8 mouse cellular contexts compared by ENCODE assay signal in genomic region chr12:105032832-105033775, GRCm38 (mm10). TPM values are rescaled to one million over a fixed set of nuclear protein-coding genes. Genes with fewer than 3 reads are reported as not detected.
A peak's percentile ranks its signal among the peaks of the same experiment; 100 is the strongest.
DNase-seq lines count a peak whose midpoint lies in the region; ATAC-seq and TF ChIP-seq lines count a peak whose summit lies in the region.

No protein-coding gene starts in this region.

- peak overlapping the region; percentile 68 for H3K4me3 ChIP-seq in lung, postnatal 0 days (ENCODE audit: low read depth, low read length)

- TF ChIP-seq CTCF in lung, postnatal 0 days (IDR thresholded peaks at IDR 0.05): peak; percentile 28; the same call in 1 of the 2 replicates

- H3K27ac ChIP-seq in lung, postnatal 0 days (ENCODE audit: low read length): peak overlapping the region; percentile 87

- no peaks in the 10 kb centered on the region for H3K27me3 ChIP-seq in lung, postnatal 0 days (replicated peaks; ENCODE audit: insufficient read depth, low read length)

- H3K4me1 ChIP-seq in lung, postnatal 0 days (ENCODE audit: insufficient read depth, low read depth, low read length): peaks cover 21% of the 10 kb centered on the region; the same call in 1 of the 2 replicates

- no peaks in the 10 kb centered on the region for H3K36me3 ChIP-seq in lung, postnatal 0 days (ENCODE audit: insufficient read depth, low read length)

- H3K4me2 ChIP-seq in lung, postnatal 0 days (replicated peaks; ENCODE audit: low read depth, low read length): peak overlapping the region; percentile 76

- H3K9me3 ChIP-seq in lung, postnatal 0 days (ENCODE audit: low read length): no peaks in the 10 kb centered on the region

- 2% methylated on average over 45 of the region's 45 CpGs for WGBS in lung, postnatal 0 days

- no peak for TF ChIP-seq EP300 in lung, postnatal 0 days (IDR thresholded peaks at IDR 0.05)

- peak; percentile 7 for ATAC-seq in inflammation-experienced regulatory T-cells, adult 6 months
- ATAC-seq in lung, postnatal 0 days: peak; percentile 40

- DNase-seq in embryo, embryonic 10 days (ENCODE audit: low spot score): peak; percentile 55
- DNase-seq in embryo, embryonic 11 days: no peak
- DNase-seq in 3T3-L1 (ENCODE audit: low read depth, low spot score): peak; percentile 40
- DNase-seq in adrenal gland, postnatal 4 days (ENCODE audit: low spot score in 2 of 2): peak; percentile 42 to 47
- peak; percentile 62 for DNase-seq in lung, postnatal 0 days (ENCODE audit: low spot score)
- DNase-seq in layer of hippocampus, postnatal 36 days: no peak
- no peak for DNase-seq in frontal cortex, postnatal 10 days (ENCODE audit: low spot score in 2 of 2)

- H3K9ac ChIP-seq in lung, postnatal 0 days (replicated peaks; ENCODE audit: low read depth): peak overlapping the region; percentile 65

RNA-seq across cellular contexts. Expression of gene Glrx5, which starts 0.6 kb away (rescaled TPM):
- 100 to 1,000 TPM; 134 to 139 TPM for total RNA-seq in adrenal gland, postnatal 4 days (2021)
- polyA plus RNA-seq in inflammation-experienced regulatory T-cells, adult 6 months (2017; shearing (Covaris generic)): 1 to 10 TPM; 4.0 to 6.9 (median 6.6) TPM
- 126 and 127 TPM in 2 replicates for polyA plus RNA-seq in lung, postnatal 0 days (2015; fragmentation: Nextera tagmentation; extraction: Ambion mirVana)
- 10 to 100 TPM; 45.6 to 45.9 TPM for total RNA-seq in layer of hippocampus, postnatal 36 days (2021)

RNA-seq across cellular contexts. Expression of gene Syne3, which starts 23.5 kb away (rescaled TPM):
- total RNA-seq in adrenal gland, postnatal 4 days (2021): 10 to 100 TPM; 11.3 to 11.7 TPM
- polyA plus RNA-seq in inflammation-experienced regulatory T-cells, adult 6 months (2017; shearing (Covaris generic)): 1 to 10 TPM; 2.2 to 5.4 (median 3.0) TPM
- polyA plus RNA-seq in lung, postnatal 0 days (2015; fragmentation: Nextera tagmentation; extraction: Ambion mirVana): 1.1 and 1.2 TPM in 2 replicates
- 1 to 10 TPM; 1.3 to 2.0 TPM for total RNA-seq in layer of hippocampus, postnatal 36 days (2021)

Comparison
In these comparisons a context has a peak if more than half of its experiments do, and no peak if none do; other contexts are left out.
1. DNase-seq: peak in embryo, embryonic 10 days (single experiment), 3T3-L1 (single experiment), adrenal gland, postnatal 4 days (2 of 2) and lung, postnatal 0 days (single experiment); none in embryo, embryonic 11 days (single experiment), layer of hippocampus, postnatal 36 days (0 of 2) and frontal cortex, postnatal 10 days (0 of 2).
2. RNA of gene Syne3, which starts 23.5 kb away (total RNA-seq): 11.3 to 11.7 TPM in adrenal gland, postnatal 4 days; 1.3 to 2.0 TPM in layer of hippocampus, postnatal 36 days; every median in the first group is over 4 times any median in the second.